Comparison of ENCODE assay signal across 23 mouse cellular contexts in the genomic region with DNA sequence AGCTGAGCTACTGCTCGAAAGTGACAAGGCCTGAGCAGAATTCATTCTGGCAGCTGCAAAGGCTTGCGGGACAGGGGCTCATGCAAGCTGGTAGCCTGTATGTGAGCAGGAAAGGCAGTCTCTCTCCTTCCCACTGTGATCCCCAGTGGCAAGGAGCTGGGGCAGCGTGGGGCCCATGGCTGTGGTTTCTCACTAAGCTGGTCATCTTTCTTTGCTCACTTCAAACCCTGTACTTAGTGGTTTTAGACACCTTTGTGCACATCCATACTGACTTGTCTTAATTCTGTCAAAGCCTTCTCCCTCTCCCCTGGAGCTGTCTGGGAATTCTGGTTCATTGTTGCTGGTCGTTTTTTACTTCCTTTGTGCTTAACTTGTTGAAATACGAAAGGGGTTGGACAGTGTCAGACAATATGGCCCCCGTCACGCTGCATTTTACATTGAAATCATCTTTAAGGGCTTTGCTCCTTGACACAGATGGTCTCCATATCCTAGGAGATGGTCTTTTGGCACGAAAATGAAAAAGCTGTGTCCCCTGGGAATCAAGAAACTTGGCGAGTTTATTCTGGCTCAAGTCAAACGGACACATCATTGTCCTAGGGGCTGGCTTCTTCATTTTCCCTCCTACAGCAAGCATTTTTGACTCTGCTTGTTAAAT. TPM values are rescaled to one million over a fixed set of nuclear protein-coding genes. Genes with fewer than 3 reads are reported as not detected.
A peak's percentile ranks its signal among the peaks of the same experiment; 100 is the strongest.
DNase-seq lines count a peak whose midpoint lies in the region; ATAC-seq and TF ChIP-seq lines count a peak whose summit lies in the region.
"Had no signal": no experiment of that assay in that cellular context is flagged by ENCODE, and none has a peak within 500 bp of the region (broad histone marks: within the 10 kb centered on the region; RNA-seq: fewer than 3 reads in every experiment).

No protein-coding gene starts in this region.

- no peaks in the 10 kb centered on the region for H3K9me3 ChIP-seq in midbrain, embryonic 11.5 days (ENCODE audit: control insufficient read depth, low read length)
- H3K9me3 ChIP-seq in midbrain, embryonic 16.5 days (replicated peaks; ENCODE audit: control insufficient read depth, low read length, poor library complexity, severe bottlenecking) = no peaks in the 10 kb centered on the region
- H3K9me3 ChIP-seq in hindbrain, embryonic 15.5 days = no peaks in the 10 kb centered on the region
- H3K9me3 ChIP-seq in midbrain, postnatal 0 days (ENCODE audit: low read length) = no peaks in the 10 kb centered on the region
- H3K9me3 ChIP-seq: embryonic facial prominence, embryonic 13.5 days had no signal

- DNase-seq in cerebellum, postnatal 10 days = peak; percentile 33 to 58
- DNase-seq in cerebellum, adult 11 months = no peak
- DNase-seq in midbrain, embryonic 11.5 days (ENCODE audit: low spot score, missing footprints) = peak; percentile 87
- peak; percentile 51 for DNase-seq in midbrain, postnatal 0 days (ENCODE audit: low spot score)
- DNase-seq in lung, postnatal 36 days = no peak
- DNase-seq in adrenal gland, postnatal 25 days = no peak
- DNase-seq: adrenal gland, postnatal 10 days; cerebellum, adult 11-12 months; gastrocnemius, postnatal 25 days; heart, adult 2 months; heart, postnatal 36 days; kidney, postnatal 4 days; thymus, postnatal 14 days had no signal

- no peak overlapping the region for H3K4me3 ChIP-seq in midbrain, embryonic 11.5 days (ENCODE audit: low read depth, low read length)
- no peak overlapping the region for H3K4me3 ChIP-seq in midbrain, embryonic 16.5 days (ENCODE audit: low read depth, low read length)
- no peak overlapping the region for H3K4me3 ChIP-seq in hindbrain, embryonic 15.5 days
- no peak overlapping the region for H3K4me3 ChIP-seq in midbrain, postnatal 0 days (ENCODE audit: low read depth, low read length)
- H3K4me3 ChIP-seq: embryonic facial prominence, embryonic 13.5 days; heart, adult 2 months had no signal

- 45% methylated on average over 10 of the region's 10 CpGs for WGBS in midbrain, embryonic 11.5 days
- 40% methylated on average over 10 of the region's 10 CpGs for WGBS in midbrain, embryonic 16.5 days
- 39% methylated on average over 10 of the region's 10 CpGs for WGBS in hindbrain, embryonic 15.5 days
- WGBS in midbrain, postnatal 0 days = 35% methylated on average over 10 of the region's 10 CpGs

- H3K4me2 ChIP-seq in midbrain, embryonic 11.5 days = no peak overlapping the region
- no peak overlapping the region for H3K4me2 ChIP-seq in midbrain, embryonic 16.5 days (ENCODE audit: low read length)
- no peak overlapping the region for H3K4me2 ChIP-seq in hindbrain, embryonic 15.5 days
- H3K4me2 ChIP-seq in midbrain, postnatal 0 days (ENCODE audit: low read depth, low read length, poor library complexity, severe bottlenecking) = no peak overlapping the region
- H3K4me2 ChIP-seq: embryonic facial prominence, embryonic 13.5 days had no signal

- H3K36me3 ChIP-seq in midbrain, embryonic 11.5 days (ENCODE audit: control insufficient read depth, insufficient read depth, low read length) = no peaks in the 10 kb centered on the region
- no peaks in the 10 kb centered on the region for H3K36me3 ChIP-seq in midbrain, embryonic 16.5 days (ENCODE audit: control insufficient read depth, insufficient read depth, low read length)
- no peaks in the 10 kb centered on the region for H3K36me3 ChIP-seq in hindbrain, embryonic 15.5 days
- no peaks in the 10 kb centered on the region for H3K36me3 ChIP-seq in midbrain, postnatal 0 days (ENCODE audit: insufficient read depth, low read length)
- H3K36me3 ChIP-seq: embryonic facial prominence, embryonic 13.5 days had no signal

- H3K4me1 ChIP-seq in midbrain, embryonic 11.5 days (ENCODE audit: control insufficient read depth, insufficient read depth, low read length) = peaks cover 2% of the 10 kb centered on the region; the same call in 1 of the 2 replicates
- no peaks in the 10 kb centered on the region for H3K4me1 ChIP-seq in midbrain, embryonic 16.5 days (ENCODE audit: control insufficient read depth, insufficient read depth, low read length)
- no peaks in the 10 kb centered on the region for H3K4me1 ChIP-seq in hindbrain, embryonic 15.5 days (replicated peaks)
- H3K4me1 ChIP-seq in midbrain, postnatal 0 days (ENCODE audit: insufficient read depth, low read length) = no peaks in the 10 kb centered on the region
- H3K4me1 ChIP-seq: embryonic facial prominence, embryonic 13.5 days had no signal

- no peak for TF ChIP-seq CTCF in midbrain, postnatal 0 days (IDR thresholded peaks at IDR 0.05)

- H3K9ac ChIP-seq in midbrain, embryonic 11.5 days (ENCODE audit: low read length) = no peak overlapping the region
- H3K9ac ChIP-seq in midbrain, embryonic 16.5 days (ENCODE audit: low read depth, low read length) = no peak overlapping the region
- no peak overlapping the region for H3K9ac ChIP-seq in hindbrain, embryonic 15.5 days
- H3K9ac ChIP-seq in midbrain, postnatal 0 days (replicated peaks; ENCODE audit: low read length, poor library complexity, severe bottlenecking) = no peak overlapping the region
- H3K9ac ChIP-seq: embryonic facial prominence, embryonic 13.5 days; liver, embryonic 14.5 days had no signal

- no peak overlapping the region for H3K27ac ChIP-seq in midbrain, embryonic 11.5 days (ENCODE audit: low read depth, low read length)
- no peak overlapping the region for H3K27ac ChIP-seq in midbrain, embryonic 16.5 days (ENCODE audit: low read length)
- H3K27ac ChIP-seq in hindbrain, embryonic 15.5 days (replicated peaks) = no peak overlapping the region
- H3K27ac ChIP-seq in midbrain, postnatal 0 days (ENCODE audit: low read depth, low read length) = no peak overlapping the region
- H3K27ac ChIP-seq: embryonic facial prominence, embryonic 13.5 days; heart, adult 2 months; liver, embryonic 14.5 days had no signal

- peak; percentile 65 for ATAC-seq in midbrain, embryonic 11.5 days (ENCODE audit: low FRiP score)
- no peak for ATAC-seq in midbrain, embryonic 16.5 days
- ATAC-seq in hindbrain, embryonic 15.5 days (ENCODE audit: low FRiP score, low read depth) = 0 out of 2 replicates have a peak, but pooled peaks have one; percentile 42
- no peak for ATAC-seq in midbrain, postnatal 0 days (ENCODE audit: low FRiP score)
- ATAC-seq: forebrain, embryonic 14.5 days; intestine, embryonic 16.5 days had no signal

- H3K27me3 ChIP-seq in midbrain, embryonic 11.5 days (ENCODE audit: control insufficient read depth, insufficient read depth, low read length) = no peaks in the 10 kb centered on the region
- no peaks in the 10 kb centered on the region for H3K27me3 ChIP-seq in midbrain, embryonic 16.5 days (ENCODE audit: control insufficient read depth, insufficient read depth, low read depth, low read length)
- no peaks in the 10 kb centered on the region for H3K27me3 ChIP-seq in hindbrain, embryonic 15.5 days
- no peaks in the 10 kb centered on the region for H3K27me3 ChIP-seq in midbrain, postnatal 0 days (ENCODE audit: insufficient read depth, low read length)
- H3K27me3 ChIP-seq: embryonic facial prominence, embryonic 13.5 days had no signal

RNA-seq across cellular contexts. Expression of a gene that starts 34.9 kb away (rescaled TPM):
- polyA plus RNA-seq in midbrain, embryonic 11.5 days (2014; fragmentation: Nextera tagmentation; extraction: Ambion mirVana) = 28.7 and 29.8 TPM in 2 replicates
- polyA plus RNA-seq in midbrain, embryonic 16.5 days (2015; fragmentation: Nextera tagmentation; extraction: Ambion mirVana) = 15.7 and 27.5 TPM in 2 replicates
- 15.5 and 20.7 TPM in 2 replicates for polyA plus RNA-seq in hindbrain, embryonic 15.5 days (2015; fragmentation: Nextera tagmentation; extraction: Ambion mirVana)
- 14.4 and 17.7 TPM in 2 replicates for total RNA-seq in midbrain, postnatal 0 days (2014; rRNA removed)
- polyA plus RNA-seq in midbrain, postnatal 0 days (2015; fragmentation: Nextera tagmentation; extraction: Ambion mirVana) = 7.9 and 9.7 TPM in 2 replicates
- total RNA-seq in adrenal gland, postnatal 25 days (2021) = not detected in 2 replicates
- total RNA-seq: adrenal gland, postnatal 10 days; gastrocnemius, postnatal 25 days; heart, adult 2 months; heart, postnatal 36 days; megakaryocyte, adult 5-6 weeks had no signal
- polyA plus RNA-seq: heart, adult 2 months; heart, embryonic 14.5 days; intestine, embryonic 16.5 days; kidney, embryonic 14.5 days; lung, embryonic 16.5 days had no signal

Comparison
In these comparisons a context has a peak if more than half of its experiments do, and no peak if none do; other contexts are left out.
1. DNase-seq: peak in cerebellum, postnatal 10 days (2 of 2), midbrain, embryonic 11.5 days (single experiment) and midbrain, postnatal 0 days (single experiment); none in cerebellum, adult 11 months (single experiment), lung, postnatal 36 days (single experiment) and adrenal gland, postnatal 25 days (single experiment).
2. ATAC-seq: peak in midbrain, embryonic 11.5 days (single experiment) and hindbrain, embryonic 15.5 days (single experiment); none in midbrain, embryonic 16.5 days (single experiment) and midbrain, postnatal 0 days (single experiment).